Mouse (Mus musculus): ENCODE data around the gene Gemin4. TPM values are rescaled to one million over a fixed set of nuclear protein-coding genes. Genes with fewer than 3 reads are reported as not detected.

Gene Gemin4
- polyA plus RNA-seq, 1 experiment, result 12.6 TPM

DNA sequence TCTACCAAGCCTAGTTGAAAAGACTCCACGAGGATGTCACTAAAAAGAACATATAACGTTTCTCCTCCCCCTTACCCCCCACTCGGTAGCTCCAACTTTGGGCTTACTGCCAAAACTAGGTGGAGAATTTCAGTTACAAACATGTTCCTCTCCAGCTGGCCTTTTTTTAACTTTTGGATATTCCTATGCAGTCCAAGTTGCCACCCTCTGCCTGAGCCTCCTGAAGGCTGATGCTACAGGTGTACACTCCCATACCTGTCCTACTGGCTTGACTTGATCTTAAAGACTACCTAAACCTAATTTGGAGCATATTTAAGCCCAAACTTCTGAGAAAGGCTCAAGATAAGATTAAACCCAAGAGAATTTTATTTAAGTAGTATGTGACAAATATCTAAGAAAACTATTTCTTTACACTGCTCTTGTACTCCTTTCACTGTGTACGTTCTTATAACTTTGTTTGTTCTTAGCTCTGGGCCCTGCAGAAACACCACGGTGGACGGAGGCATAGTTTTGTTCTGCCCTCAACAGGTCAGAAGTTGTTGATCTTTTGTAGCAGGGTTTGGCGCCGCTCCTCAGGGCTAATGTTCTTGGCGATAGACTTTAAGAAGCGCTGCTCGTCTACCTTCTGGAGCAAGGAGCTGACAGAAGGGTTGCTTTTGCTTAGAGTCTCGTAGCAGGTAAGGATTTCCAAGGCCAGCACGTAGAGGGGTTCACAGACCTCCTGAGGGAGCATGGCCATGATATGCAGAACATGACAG is 7.1 kb downstream of the Gemin4 start:
- DNase-seq, result no peak
- H3K36me3 ChIP-seq (ENCODE audit: control insufficient read depth, insufficient read depth, low read length), result peaks cover 14% of the 10 kb centered on the region
- H3K27me3 ChIP-seq (ENCODE audit: control insufficient read depth, insufficient read depth, low read length), result no peaks in the 10 kb centered on the region
- TF ChIP-seq CTCF (IDR thresholded peaks at IDR 0.05; ENCODE audit: borderline replicate concordance, control insufficient read depth, extremely low read depth, insufficient read depth, low read length, poor library complexity), result no peak
- no peak for TF ChIP-seq POLR2A (IDR thresholded peaks at IDR 0.05; ENCODE audit: control insufficient read depth, extremely low read depth, insufficient read depth, low read length, poor library complexity)
- no peak overlapping the region for H3K4me3 ChIP-seq (ENCODE audit: control insufficient read depth, insufficient read depth, low read length)
- no peaks in the 10 kb centered on the region; the same call in 1 of the 2 replicates for H3K4me1 ChIP-seq (replicated peaks; ENCODE audit: control insufficient read depth, insufficient read depth, low read length)
- no peak overlapping the region for H3K27ac ChIP-seq (ENCODE audit: control insufficient read depth, insufficient read depth, low read length)
- WGBS, result 88% methylated on average over 13 of the region's 13 CpGs

DNA sequence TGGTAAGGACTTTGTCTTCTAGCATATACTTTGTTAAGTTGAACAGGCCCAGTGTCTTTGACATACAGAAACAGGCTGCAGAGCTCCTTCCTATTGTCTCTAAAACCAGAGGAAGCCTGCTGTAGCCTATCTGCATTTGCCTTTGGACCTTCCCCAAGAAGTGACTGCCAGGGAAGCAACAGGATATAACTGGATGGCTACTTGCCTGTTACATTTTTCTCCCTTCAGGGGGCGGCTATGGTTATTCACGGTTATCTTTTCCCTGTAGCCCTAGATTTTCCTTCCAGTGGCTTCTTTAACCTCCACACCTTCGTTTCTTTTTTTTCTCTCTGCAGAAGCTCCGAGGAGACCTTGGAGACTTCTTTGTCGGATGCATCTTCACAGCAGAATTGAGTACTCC is 10.7 kb downstream of the Gemin4 start:
- TF ChIP-seq POLR2A (IDR thresholded peaks at IDR 0.05; ENCODE audit: control insufficient read depth, extremely low read depth, insufficient read depth, low read length, poor library complexity) (no peak), CTCF (IDR thresholded peaks at IDR 0.05; ENCODE audit: borderline replicate concordance, control insufficient read depth, extremely low read depth, insufficient read depth, low read length, poor library complexity) (no peak)
- peaks cover 13% of the 10 kb centered on the region; the same call in 1 of the 2 replicates for H3K27me3 ChIP-seq (ENCODE audit: control insufficient read depth, insufficient read depth, low read length)
- DNase-seq, result no peak

DNA sequence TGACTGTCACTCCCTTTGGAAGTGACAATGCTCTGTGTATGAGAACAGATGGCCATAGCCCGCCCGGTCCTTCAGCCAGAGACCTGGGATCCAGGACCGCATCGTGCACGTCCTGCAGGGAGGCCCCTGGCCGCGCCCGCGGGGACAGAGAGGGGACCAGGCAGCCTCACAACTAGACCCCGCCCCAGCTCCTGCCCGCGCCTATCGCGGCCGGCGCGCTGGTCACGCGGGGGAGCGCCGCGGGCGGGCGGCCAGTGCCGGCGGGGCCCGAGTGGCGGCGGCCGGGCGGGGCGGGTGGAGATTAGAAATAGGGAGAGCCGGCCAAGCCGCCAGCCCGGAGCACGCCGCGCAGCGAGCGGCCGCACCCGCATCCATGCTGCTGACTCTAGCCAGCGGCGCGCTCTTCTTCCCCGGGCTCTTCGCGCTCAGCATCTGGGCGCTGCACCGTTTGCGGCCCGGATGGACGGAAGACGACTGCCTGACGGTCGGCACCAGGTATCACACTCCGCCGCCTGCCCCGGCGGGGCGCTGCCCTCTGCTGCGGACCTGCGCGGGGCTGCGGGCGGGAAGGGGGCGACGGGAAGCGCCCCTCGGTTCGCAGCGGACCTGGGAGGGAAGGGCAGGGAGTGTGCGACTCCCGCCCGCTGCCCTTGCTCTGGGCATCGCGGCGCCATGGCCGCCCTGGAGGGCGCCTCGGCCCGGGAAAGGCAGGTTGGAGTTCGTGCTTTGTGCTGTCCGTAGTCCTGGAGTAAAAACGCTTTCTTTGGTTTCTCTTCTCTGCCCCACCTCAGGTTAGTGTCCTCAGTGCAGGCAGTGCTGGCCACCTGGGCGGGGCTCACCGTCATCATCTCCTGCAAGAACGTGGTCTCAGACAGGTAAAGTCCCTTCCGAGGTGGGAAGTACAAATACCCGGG is 15.4 kb downstream of the Gemin4 start:
- 2% methylated on average over 89 of the region's 90 CpGs for WGBS
- Histone ChIP-seq H3K4me3 (ENCODE audit: control insufficient read depth, insufficient read depth, low read length) (peak overlapping the region; percentile 54), H3K27ac (ENCODE audit: control insufficient read depth, insufficient read depth, low read length) (no peak overlapping the region), H3K27me3 (ENCODE audit: control insufficient read depth, insufficient read depth, low read length) (peaks cover 16% of the 10 kb centered on the region; the same call in 1 of the 2 replicates), H3K4me1 (replicated peaks; ENCODE audit: control insufficient read depth, insufficient read depth, low read length) (peaks cover 9% of the 10 kb centered on the region), H3K36me3 (ENCODE audit: control insufficient read depth, insufficient read depth, low read length) (no peaks in the 10 kb centered on the region)
- TF ChIP-seq POLR2A (IDR thresholded peaks at IDR 0.05; ENCODE audit: control insufficient read depth, extremely low read depth, insufficient read depth, low read length, poor library complexity) (no peak), CTCF (IDR thresholded peaks at IDR 0.05; ENCODE audit: borderline replicate concordance, control insufficient read depth, extremely low read depth, insufficient read depth, low read length, poor library complexity) (0 out of 2 replicates have a peak, but pooled peaks have one; percentile 13)
- peak; percentile 21 for DNase-seq

More for the DNA sequence above, 10.7 kb downstream of the Gemin4 start:
- WGBS, result 90% methylated on average over 5 of the region's 5 CpGs
- Histone ChIP-seq H3K4me3 (ENCODE audit: control insufficient read depth, insufficient read depth, low read length) (no peak overlapping the region), H3K4me1 (replicated peaks; ENCODE audit: control insufficient read depth, insufficient read depth, low read length) (peaks cover 7% of the 10 kb centered on the region), H3K36me3 (ENCODE audit: control insufficient read depth, insufficient read depth, low read length) (no peaks in the 10 kb centered on the region; the same call in 1 of the 2 replicates), H3K27ac (ENCODE audit: control insufficient read depth, insufficient read depth, low read length) (no peak overlapping the region)

DNA sequence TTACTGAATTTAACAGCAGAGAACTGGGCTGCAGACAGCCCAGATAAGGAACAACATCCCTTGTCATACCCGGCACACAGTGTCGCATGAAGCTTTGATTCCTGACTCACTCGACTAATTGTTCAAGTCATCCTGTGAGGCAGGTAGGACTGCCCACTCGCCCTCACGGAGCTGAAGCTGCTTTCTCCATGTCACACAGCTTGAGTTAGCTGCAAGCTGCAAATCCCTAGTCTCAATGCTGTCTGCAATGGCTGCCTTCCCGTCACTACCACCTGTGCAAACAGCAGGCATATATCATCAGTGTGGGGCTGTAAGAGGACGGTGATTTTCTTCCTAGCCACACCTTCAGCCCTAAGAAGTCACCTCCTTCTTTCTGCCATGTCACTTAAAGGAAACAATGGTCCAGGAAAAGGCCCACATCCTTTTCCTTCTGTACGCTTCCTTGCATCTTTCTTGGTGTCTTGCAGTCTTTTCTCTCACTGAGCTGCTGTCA is 20.4 kb downstream of the Gemin4 start:
- Histone ChIP-seq H3K4me3 (ENCODE audit: control insufficient read depth, insufficient read depth, low read length) (no peak overlapping the region), H3K27ac (ENCODE audit: control insufficient read depth, insufficient read depth, low read length) (no peak overlapping the region), H3K27me3 (ENCODE audit: control insufficient read depth, insufficient read depth, low read length) (peaks cover 5% of the 10 kb centered on the region; the same call in 1 of the 2 replicates), H3K36me3 (ENCODE audit: control insufficient read depth, insufficient read depth, low read length) (no peaks in the 10 kb centered on the region), H3K4me1 (replicated peaks; ENCODE audit: control insufficient read depth, insufficient read depth, low read length) (peaks cover 4% of the 10 kb centered on the region)
- WGBS, result 92% methylated on average over 8 of the region's 8 CpGs
- TF ChIP-seq CTCF (IDR thresholded peaks at IDR 0.05; ENCODE audit: borderline replicate concordance, control insufficient read depth, extremely low read depth, insufficient read depth, low read length, poor library complexity) (no peak), POLR2A (IDR thresholded peaks at IDR 0.05; ENCODE audit: control insufficient read depth, extremely low read depth, insufficient read depth, low read length, poor library complexity) (no peak)
- DNase-seq, result no peak

DNA sequence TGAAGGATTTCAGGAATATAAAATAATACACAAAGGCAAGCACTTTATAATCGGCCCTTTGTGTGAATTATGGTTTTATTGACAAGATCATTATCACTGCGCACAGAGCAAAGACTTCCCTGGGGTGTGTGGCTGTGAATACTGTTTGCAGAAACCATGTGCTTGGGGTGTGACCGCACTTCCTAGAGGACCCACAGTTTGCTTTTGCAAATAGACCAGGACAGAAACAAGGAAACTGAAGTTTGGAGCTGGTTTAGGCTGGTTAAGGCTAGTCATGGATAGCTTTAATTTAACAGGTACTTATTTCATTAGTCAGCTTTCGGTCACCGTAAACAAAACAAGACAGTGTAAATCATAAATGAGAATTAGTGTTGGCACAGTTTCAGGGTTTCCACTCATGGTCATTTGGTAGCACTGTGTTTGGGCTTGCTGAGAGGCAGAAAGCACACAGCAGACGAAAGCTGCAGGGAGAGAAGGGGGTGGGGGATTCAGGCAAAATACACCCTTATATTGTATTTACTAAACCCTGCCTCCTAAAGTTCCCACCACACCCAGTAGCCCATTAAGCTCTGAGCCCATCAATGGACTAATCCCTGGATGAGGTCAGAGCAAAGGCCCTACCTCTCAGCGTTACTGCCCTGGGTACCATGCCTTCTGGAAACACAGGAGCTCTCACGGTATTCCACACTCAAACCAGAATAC is 21.0 kb downstream of the Gemin4 start:
- no peak overlapping the region for H3K4me3 ChIP-seq (ENCODE audit: control insufficient read depth, insufficient read depth, low read length)
- H3K27me3 ChIP-seq (ENCODE audit: control insufficient read depth, insufficient read depth, low read length), result no peaks in the 10 kb centered on the region
- DNase-seq, result no peak
- H3K27ac ChIP-seq (ENCODE audit: control insufficient read depth, insufficient read depth, low read length), result no peak overlapping the region
- 88% methylated on average over 8 of the region's 8 CpGs for whole genome bisulfite sequencing
- H3K36me3 ChIP-seq (ENCODE audit: control insufficient read depth, insufficient read depth, low read length), result no peaks in the 10 kb centered on the region
- no peaks in the 10 kb centered on the region for H3K4me1 ChIP-seq (replicated peaks; ENCODE audit: control insufficient read depth, insufficient read depth, low read length)
- TF ChIP-seq CTCF (IDR thresholded peaks at IDR 0.05; ENCODE audit: borderline replicate concordance, control insufficient read depth, extremely low read depth, insufficient read depth, low read length, poor library complexity), result no peak
- no peak for TF ChIP-seq POLR2A (IDR thresholded peaks at IDR 0.05; ENCODE audit: control insufficient read depth, extremely low read depth, insufficient read depth, low read length, poor library complexity)

Data from thymus, adult 2 months (tissue).